Mouse (Mus musculus): ENCODE data around the gene Ctag2. TPM values are rescaled to one million over a fixed set of nuclear protein-coding genes. Genes with fewer than 3 reads are reported as not detected.

The Ctag2 gene
- not detected for total RNA-seq (2021)
- long read RNA-seq, experiment 1: 0 reads
- long read RNA-seq, experiment 2: 0 reads

DNA sequence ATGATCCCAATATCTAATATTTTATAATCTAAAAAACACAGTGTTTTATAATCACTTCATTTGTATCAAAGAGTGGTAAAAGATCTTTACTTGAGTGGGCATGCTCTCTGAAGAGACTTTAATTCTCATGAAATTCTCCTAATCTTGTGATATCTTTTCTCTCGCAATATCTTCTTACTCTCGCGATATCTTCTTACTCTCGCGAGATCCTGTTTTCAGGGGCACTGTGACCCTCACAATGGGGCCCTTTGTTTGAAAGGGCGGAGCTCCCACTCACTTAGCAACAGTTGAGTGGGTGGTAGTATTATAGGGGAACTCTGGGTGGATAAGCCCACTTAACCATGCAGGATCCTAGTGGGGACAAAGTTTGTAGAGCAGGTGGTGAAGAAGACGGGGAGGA lies at the start of gene Ctag2:
Ctag2 (plus strand) TSS at position 301 of the 400 bp plus-strand sequence.
- DNase-seq: no peak
